ENCODE assay signal across 21 mouse cellular contexts in the genomic region with DNA sequence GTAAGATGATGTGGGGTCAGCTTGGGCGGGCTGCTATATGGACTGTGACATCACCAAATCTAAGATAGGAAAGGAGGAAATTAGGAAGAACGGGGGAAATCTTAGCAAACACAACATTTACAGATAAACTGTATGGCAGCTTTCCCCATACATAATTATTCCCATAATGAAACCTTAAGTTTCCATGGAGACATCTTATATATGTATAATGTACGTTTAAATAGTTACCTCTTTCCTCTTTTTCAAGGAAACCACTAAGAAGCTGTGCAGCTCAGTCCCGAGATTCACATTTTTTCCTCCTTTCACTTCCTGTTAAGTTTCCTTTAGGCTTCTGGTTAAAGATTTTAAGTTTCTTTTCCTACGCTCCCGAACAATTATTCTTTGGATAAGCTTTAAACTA.
"Had no signal": no experiment of that assay in that cellular context is flagged by ENCODE, and none has a peak within 500 bp of the region (broad histone marks: within the 10 kb centered on the region; RNA-seq: fewer than 3 reads in every experiment).

No protein-coding gene starts in this region.

- H3K36me3 ChIP-seq: liver, embryonic 15.5 days; lung, embryonic 15.5 days; midbrain, embryonic 10.5 days; midbrain, embryonic 12.5 days; neural tube, embryonic 13.5 days; neural tube, embryonic 15.5 days; stomach, embryonic 15.5 days had no signal

- H3K4me1 ChIP-seq: liver, embryonic 15.5 days; stomach, embryonic 15.5 days had no signal

- H3K4me3 ChIP-seq: liver, embryonic 15.5 days; lung, embryonic 15.5 days; midbrain, embryonic 10.5 days; midbrain, embryonic 12.5 days; myocyte; neural tube, embryonic 13.5 days; neural tube, embryonic 15.5 days; stomach, embryonic 15.5 days had no signal

- H3K9ac ChIP-seq: liver, embryonic 15.5 days; liver, postnatal 0 days; lung, embryonic 15.5 days; midbrain, embryonic 12.5 days; neural tube, embryonic 13.5 days; neural tube, embryonic 15.5 days; stomach, embryonic 15.5 days had no signal

- DNase-seq: liver, postnatal 0 days; lung, adult 2 months; lung, postnatal 14 days; lung, postnatal 36 days; midbrain, embryonic 14.5 days; retina, postnatal 1 day; right cerebral cortex, adult 18-20 months; right cerebral cortex, postnatal 25 days; thymus, adult 2 months; thymus, postnatal 25 days; thymus, postnatal 4 days had no signal

- H3K27me3 ChIP-seq: liver, embryonic 15.5 days; lung, embryonic 15.5 days; midbrain, embryonic 12.5 days; stomach, embryonic 15.5 days had no signal

- H3K27ac ChIP-seq: liver, embryonic 15.5 days; lung, embryonic 15.5 days; midbrain, embryonic 10.5 days; midbrain, embryonic 12.5 days; neural tube, embryonic 13.5 days; neural tube, embryonic 15.5 days; stomach, embryonic 15.5 days; stomach, postnatal 0 days had no signal

- H3K9me3 ChIP-seq: liver, embryonic 15.5 days; lung, embryonic 15.5 days; midbrain, embryonic 10.5 days; midbrain, embryonic 12.5 days; neural tube, embryonic 15.5 days; stomach, embryonic 15.5 days had no signal

- ATAC-seq: liver, postnatal 0 days; midbrain, embryonic 16.5 days had no signal

- H3K4me2 ChIP-seq: liver, embryonic 15.5 days; lung, embryonic 15.5 days; midbrain, embryonic 12.5 days; neural tube, embryonic 13.5 days; neural tube, embryonic 15.5 days; stomach, embryonic 15.5 days had no signal
